9 mouse cellular contexts compared by ENCODE assay signal in the genomic region with DNA sequence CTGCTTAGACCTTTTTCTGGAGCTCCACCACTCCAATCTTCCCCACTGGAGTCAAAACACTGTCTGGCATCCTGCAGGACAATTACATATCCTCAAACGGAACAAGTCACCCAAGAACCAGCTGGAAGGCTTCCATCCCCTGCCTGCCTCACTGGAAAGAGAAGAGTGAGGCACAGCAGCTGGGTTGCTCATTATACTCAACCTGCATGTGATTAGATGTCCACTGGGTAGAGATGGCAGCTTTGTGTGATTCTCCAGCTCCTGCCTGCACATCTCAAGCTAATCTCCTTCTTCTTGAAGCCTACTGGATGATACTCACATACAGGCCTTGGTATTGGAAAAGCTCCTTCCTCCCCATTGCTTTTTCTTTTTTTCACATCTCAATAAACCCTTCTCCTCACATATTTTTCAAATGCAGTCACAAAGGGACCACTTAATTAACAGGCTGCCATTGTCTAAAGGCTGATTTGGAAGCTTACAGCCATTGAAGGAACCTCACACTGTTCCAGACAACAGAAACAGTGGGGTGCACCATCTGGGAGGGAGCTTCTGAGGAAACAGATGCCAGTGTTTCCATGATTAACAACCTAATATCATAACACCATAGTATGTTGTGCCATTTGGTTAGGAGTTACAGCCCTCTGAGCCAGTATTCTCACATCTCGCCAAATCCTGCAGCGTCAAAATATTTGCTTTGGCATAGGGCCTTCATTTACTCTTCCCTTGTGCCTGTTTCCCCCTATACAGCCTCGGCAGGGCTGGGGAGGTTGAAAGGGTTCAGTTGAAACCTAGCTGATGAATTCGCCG.
DNase-seq lines count a peak whose midpoint lies in the region; ATAC-seq and TF ChIP-seq lines count a peak whose summit lies in the region.
"Had no signal": no experiment of that assay in that cellular context is flagged by ENCODE, and none has a peak within 500 bp of the region (broad histone marks: within the 10 kb centered on the region; RNA-seq: fewer than 3 reads in every experiment).

No protein-coding gene starts in this region.

- DNase-seq in gastrocnemius, postnatal 10 days, result peak; percentile 7
- no peak for DNase-seq in gastrocnemius, postnatal 4 days (ENCODE audit: low spot score in 2 of 2)
- peak; percentile 85 for DNase-seq in midbrain, postnatal 0 days (ENCODE audit: low spot score)
- DNase-seq in layer of hippocampus, adult 18-20 months (ENCODE audit: low spot score in 2 of 2), result peak; percentile 30 to 74
- DNase-seq in right cerebral cortex, postnatal 4 days, result no peak
- DNase-seq in embryo, embryonic 10.5 days (ENCODE audit: low spot score), result no peak

- no peak overlapping the region for H3K4me2 ChIP-seq in midbrain, postnatal 0 days (ENCODE audit: low read depth, low read length, poor library complexity, severe bottlenecking)
- no peak overlapping the region for H3K4me2 ChIP-seq in midbrain, embryonic 15.5 days
- H3K4me2 ChIP-seq in stomach, embryonic 16.5 days (ENCODE audit: low read depth, low read length), result no peak overlapping the region
- H3K4me2 ChIP-seq: limb, embryonic 13.5 days had no signal

- H3K27ac ChIP-seq in midbrain, postnatal 0 days (ENCODE audit: low read depth, low read length), result no peak overlapping the region
- no peak overlapping the region for H3K27ac ChIP-seq in midbrain, embryonic 15.5 days
- H3K27ac ChIP-seq in stomach, embryonic 16.5 days (ENCODE audit: low read length), result 0 out of 2 replicates have a peak overlapping the region, but pooled peaks have one; percentile 4
- H3K27ac ChIP-seq: limb, embryonic 13.5 days had no signal

- H3K4me3 ChIP-seq in midbrain, postnatal 0 days (ENCODE audit: low read depth, low read length), result no peak overlapping the region
- no peak overlapping the region for H3K4me3 ChIP-seq in midbrain, embryonic 15.5 days
- H3K4me3 ChIP-seq in stomach, embryonic 16.5 days (replicated peaks; ENCODE audit: low read length), result no peak overlapping the region
- H3K4me3 ChIP-seq: limb, embryonic 13.5 days had no signal

- 64% methylated on average over 6 of the region's 6 CpGs for WGBS in midbrain, postnatal 0 days
- whole genome bisulfite sequencing in midbrain, embryonic 15.5 days, result 66% methylated on average over 6 of the region's 6 CpGs
- WGBS in stomach, embryonic 16.5 days, result 53% methylated on average over 6 of the region's 6 CpGs

- H3K36me3 ChIP-seq in midbrain, postnatal 0 days (ENCODE audit: insufficient read depth, low read length), result no peaks in the 10 kb centered on the region
- H3K36me3 ChIP-seq in midbrain, embryonic 15.5 days (replicated peaks), result no peaks in the 10 kb centered on the region
- no peaks in the 10 kb centered on the region for H3K36me3 ChIP-seq in stomach, embryonic 16.5 days (ENCODE audit: control insufficient read depth, insufficient read depth, low read length)
- H3K36me3 ChIP-seq: limb, embryonic 13.5 days had no signal

- H3K27me3 ChIP-seq in midbrain, postnatal 0 days (ENCODE audit: insufficient read depth, low read length), result no peaks in the 10 kb centered on the region
- H3K27me3 ChIP-seq in midbrain, embryonic 15.5 days (replicated peaks), result no peaks in the 10 kb centered on the region
- H3K27me3 ChIP-seq in stomach, embryonic 16.5 days (ENCODE audit: control insufficient read depth, insufficient read depth, low read length), result no peaks in the 10 kb centered on the region
- H3K27me3 ChIP-seq: limb, embryonic 13.5 days had no signal

- TF ChIP-seq CTCF in midbrain, postnatal 0 days (IDR thresholded peaks at IDR 0.05), result no peak

- H3K9ac ChIP-seq in midbrain, postnatal 0 days (replicated peaks; ENCODE audit: low read length, poor library complexity, severe bottlenecking), result no peak overlapping the region
- H3K9ac ChIP-seq in midbrain, embryonic 15.5 days, result no peak overlapping the region
- H3K9ac ChIP-seq in stomach, embryonic 16.5 days (ENCODE audit: low read length), result no peak overlapping the region
- H3K9ac ChIP-seq: limb, embryonic 13.5 days had no signal

- H3K4me1 ChIP-seq in midbrain, postnatal 0 days (ENCODE audit: insufficient read depth, low read length), result peaks cover 3% of the 10 kb centered on the region; the same call in 1 of the 2 replicates
- no peaks in the 10 kb centered on the region for H3K4me1 ChIP-seq in midbrain, embryonic 15.5 days
- no peaks in the 10 kb centered on the region for H3K4me1 ChIP-seq in stomach, embryonic 16.5 days (ENCODE audit: control insufficient read depth, insufficient read depth, low read length)

- no peaks in the 10 kb centered on the region for H3K9me3 ChIP-seq in midbrain, postnatal 0 days (ENCODE audit: low read length)
- H3K9me3 ChIP-seq in midbrain, embryonic 15.5 days, result no peaks in the 10 kb centered on the region
- H3K9me3 ChIP-seq in stomach, embryonic 16.5 days (replicated peaks; ENCODE audit: control insufficient read depth, low read length), result no peaks in the 10 kb centered on the region
- H3K9me3 ChIP-seq: limb, embryonic 13.5 days had no signal

- no peak for ATAC-seq in midbrain, postnatal 0 days (ENCODE audit: low FRiP score)
- no peak for ATAC-seq in midbrain, embryonic 15.5 days (replicated peaks)
- no peak for ATAC-seq in stomach, embryonic 16.5 days (ENCODE audit: insufficient read depth, low FRiP score)

Comparison
In these comparisons a context has a peak if more than half of its experiments do, and no peak if none do; other contexts are left out.
1. DNase-seq: peak in gastrocnemius, postnatal 10 days (single experiment), midbrain, postnatal 0 days (single experiment) and layer of hippocampus, adult 18-20 months (2 of 2); none in gastrocnemius, postnatal 4 days (0 of 2), right cerebral cortex, postnatal 4 days (single experiment) and embryo, embryonic 10.5 days (single experiment).